Mouse (Mus musculus) embryonic facial prominence, embryonic 15.5 days (tissue): Measurements from ENCODE around the gene Sult6b2. TPM values are rescaled to one million over a fixed set of nuclear protein-coding genes. Genes with fewer than 3 reads are reported as not detected.

ENCODE experiments used
- ATAC-seq: fragments of 200-750 bp; cut with Nextera tagmentation; 2 replicates; pipeline ENCODE4 v1.8.0; 2017; ENCODE audit warnings: low read depth, moderate TSS enrichment; ENCODE audit not compliant: insufficient number of reproducible peaks, low FRiP score, low TSS enrichment
- H3K27ac ChIP-seq: fragments of 300-500 bp; sonication (generic); replicated peaks from 2 replicates; pipeline ENCODE4 v1.5.1; 2015; ENCODE audit warnings: mild to moderate bottlenecking, inconsistent platforms
- H3K27me3 ChIP-seq: fragments of 300-500 bp; sonication (generic); 2 replicates; pipeline ENCODE4 v1.6.1; 2015; ENCODE audit warnings: inconsistent platforms
- H3K36me3 ChIP-seq: fragments of 300-500 bp; sonication (generic); 2 replicates; pipeline ENCODE4 v1.6.1; 2015; ENCODE audit warnings: mild to moderate bottlenecking, inconsistent platforms
- H3K4me1 ChIP-seq: fragments of 300-500 bp; sonication (generic); 2 replicates; pipeline ENCODE4 v1.6.1; 2015; ENCODE audit warnings: inconsistent platforms
- H3K4me2 ChIP-seq: fragments of 300-500 bp; sonication (generic); replicated peaks from 2 replicates; pipeline ENCODE4 v1.6.1; 2015; ENCODE audit warnings: mild to moderate bottlenecking, inconsistent platforms
- H3K4me3 ChIP-seq: fragments of 300-500 bp; sonication (generic); replicated peaks from 2 replicates; pipeline ENCODE4 v1.5.1; 2015; ENCODE audit warnings: mild to moderate bottlenecking, inconsistent platforms
- H3K9ac ChIP-seq: fragments of 300-500 bp; sonication (generic); 2 replicates; pipeline ENCODE4 v1.6.1; 2015; ENCODE audit warnings: inconsistent platforms
- H3K9me3 ChIP-seq: fragments of 300-500 bp; sonication (generic); replicated peaks from 2 replicates; pipeline ENCODE4 v1.6.1; 2016; ENCODE audit warnings: inconsistent platforms
- WGBS: fragments of 180-500 bp; shearing (Covaris S2); methylation state at CpG from one replicate; pipeline ENCODE4 v1.1.7; 2015; 5-methylcytosine and 5-hydroxymethylcytosine counted together
- polyA plus RNA-seq: library from polyadenylated mRNA; unstranded; fragments of >200 nt; fragmentation: Nextera tagmentation; extraction: Ambion mirVana; gene quantifications from 2 replicates; pipeline ENCODE4 v1.2.1, GENCODE M21; 2015

Gene Sult6b2
- polyA plus RNA-seq, 1 experiment from 2014 or later, result not detected

GRCm38 (mm10) chr6:142752331-142753246 lies 51.7 kb downstream of the Sult6b2 start:
- WGBS, result 35% methylated on average over 14 of the region's 14 CpGs
- H3K4me1 ChIP-seq, result peaks cover 2% of the 10 kb centered on the region; the same call in 1 of the 2 replicates
- peaks cover 15% of the 10 kb centered on the region for H3K27me3 ChIP-seq

GRCm38 (mm10) chr6:142751365-142751764 lies 52.9 kb downstream of the Sult6b2 start:
- Histone ChIP-seq H3K4me1 (no peaks in the 10 kb centered on the region), H3K4me3 (no peak overlapping the region), H3K27ac (no peak overlapping the region), H3K4me2 (no peak overlapping the region), H3K9me3 (no peaks in the 10 kb centered on the region), H3K9ac (no peak overlapping the region), H3K27me3 (peaks cover 15% of the 10 kb centered on the region), H3K36me3 (no peaks in the 10 kb centered on the region)
- no peak for ATAC-seq
- WGBS, result 50% methylated on average over 9 of the region's 9 CpGs

More at GRCm38 (mm10) chr6:142752331-142753246, 51.7 kb downstream of the Sult6b2 start:
- ATAC-seq, result no peak
- H3K27ac ChIP-seq, result no peak overlapping the region
- no peaks in the 10 kb centered on the region for H3K9me3 ChIP-seq
- H3K4me2 ChIP-seq, result no peak overlapping the region
- H3K9ac ChIP-seq, result no peak overlapping the region
- no peaks in the 10 kb centered on the region for H3K36me3 ChIP-seq
- no peak overlapping the region for H3K4me3 ChIP-seq

- no peak for ATAC-seq
- 64% methylated on average over 8 of the region's 8 CpGs for WGBS
These were observed 56.1 kb downstream of the Sult6b2 start for GRCm38 (mm10) chr6:142748057-142748708.

GRCm38 (mm10) chr6:142747165-142747564 lies 57.1 kb downstream of the Sult6b2 start:
- Histone ChIP-seq H3K4me1 (no peaks in the 10 kb centered on the region), H3K9me3 (no peaks in the 10 kb centered on the region), H3K4me2 (no peak overlapping the region), H3K36me3 (no peaks in the 10 kb centered on the region), H3K27me3 (no peaks in the 10 kb centered on the region), H3K4me3 (no peak overlapping the region), H3K27ac (peak overlapping the region; percentile 5; the same call in 1 of the 2 replicates), H3K9ac (no peak overlapping the region)
- 71% methylated on average over 2 of the region's 2 CpGs for WGBS
- no peak for ATAC-seq

More at GRCm38 (mm10) chr6:142748057-142748708, 56.1 kb downstream of the Sult6b2 start:
- no peaks in the 10 kb centered on the region for H3K27me3 ChIP-seq
- H3K4me2 ChIP-seq, result no peak overlapping the region
- no peaks in the 10 kb centered on the region for H3K9me3 ChIP-seq
- no peak overlapping the region for H3K9ac ChIP-seq
- no peak overlapping the region for H3K27ac ChIP-seq
- no peaks in the 10 kb centered on the region for H3K4me1 ChIP-seq
- H3K36me3 ChIP-seq, result no peaks in the 10 kb centered on the region
- no peak overlapping the region for H3K4me3 ChIP-seq

GRCm38 (mm10) chr6:142746765-142747164 lies 57.5 kb downstream of the Sult6b2 start:
- no peak for ATAC-seq
- Histone ChIP-seq H3K4me2 (no peak overlapping the region), H3K9ac (no peak overlapping the region), H3K36me3 (no peaks in the 10 kb centered on the region), H3K27me3 (no peaks in the 10 kb centered on the region), H3K9me3 (no peaks in the 10 kb centered on the region), H3K4me3 (no peak overlapping the region), H3K27ac (peak overlapping the region; percentile 5; the same call in 1 of the 2 replicates), H3K4me1 (no peaks in the 10 kb centered on the region)
- 61% methylated on average over 7 of the region's 7 CpGs for WGBS

- no peak overlapping the region for H3K9ac ChIP-seq
- no peaks in the 10 kb centered on the region for H3K4me1 ChIP-seq
- no peaks in the 10 kb centered on the region for H3K27me3 ChIP-seq
- H3K4me2 ChIP-seq, result no peak overlapping the region
- no peaks in the 10 kb centered on the region for H3K36me3 ChIP-seq
- H3K27ac ChIP-seq, result no peak overlapping the region
- WGBS, result 90% methylated on average over 5 of the region's 5 CpGs
- ATAC-seq, result no peak
- H3K4me3 ChIP-seq, result no peak overlapping the region
- H3K9me3 ChIP-seq, result no peaks in the 10 kb centered on the region
These were observed 58.8 kb downstream of the Sult6b2 start for GRCm38 (mm10) chr6:142745484-142745883.

- no peak for ATAC-seq
- no peak overlapping the region for H3K9ac ChIP-seq
- H3K27ac ChIP-seq, result no peak overlapping the region
- H3K4me1 ChIP-seq, result no peaks in the 10 kb centered on the region
- H3K4me2 ChIP-seq, result no peak overlapping the region
- H3K27me3 ChIP-seq, result no peaks in the 10 kb centered on the region
- no peaks in the 10 kb centered on the region for H3K36me3 ChIP-seq
- 49% methylated on average over 4 of the region's 4 CpGs for WGBS
- H3K4me3 ChIP-seq, result no peak overlapping the region
- no peaks in the 10 kb centered on the region for H3K9me3 ChIP-seq
These were observed 61.1 kb downstream of the Sult6b2 start for GRCm38 (mm10) chr6:142743193-142743592.

- Histone ChIP-seq H3K9ac (no peak overlapping the region), H3K27me3 (no peaks in the 10 kb centered on the region), H3K4me1 (no peaks in the 10 kb centered on the region), H3K9me3 (no peaks in the 10 kb centered on the region), H3K27ac (no peak overlapping the region), H3K4me2 (no peak overlapping the region), H3K36me3 (no peaks in the 10 kb centered on the region), H3K4me3 (no peak overlapping the region)
- WGBS, result 88% methylated on average over 6 of the region's 6 CpGs
- ATAC-seq, result no peak
These were observed 62.5 kb downstream of the Sult6b2 start for GRCm38 (mm10) chr6:142741763-142742162.

GRCm38 (mm10) chr6:142738637-142739036 lies 65.7 kb downstream of the Sult6b2 start:
- no peaks in the 10 kb centered on the region for H3K27me3 ChIP-seq
- H3K9ac ChIP-seq, result no peak overlapping the region
- H3K4me3 ChIP-seq, result no peak overlapping the region
- no peak for ATAC-seq
- no peaks in the 10 kb centered on the region for H3K36me3 ChIP-seq
- 76% methylated on average over 6 of the region's 6 CpGs for WGBS
- no peak overlapping the region for H3K27ac ChIP-seq
- no peaks in the 10 kb centered on the region for H3K4me1 ChIP-seq
- H3K4me2 ChIP-seq, result no peak overlapping the region
- no peaks in the 10 kb centered on the region for H3K9me3 ChIP-seq

GRCm38 (mm10) chr6:142738225-142738624 lies 66.1 kb downstream of the Sult6b2 start:
- H3K4me2 ChIP-seq, result no peak overlapping the region
- H3K27me3 ChIP-seq, result no peaks in the 10 kb centered on the region
- H3K4me3 ChIP-seq, result no peak overlapping the region
- H3K36me3 ChIP-seq, result no peaks in the 10 kb centered on the region
- 86% methylated on average over 2 of the region's 2 CpGs for WGBS
- H3K9ac ChIP-seq, result no peak overlapping the region
- H3K4me1 ChIP-seq, result no peaks in the 10 kb centered on the region
- H3K27ac ChIP-seq, result no peak overlapping the region
- ATAC-seq, result no peak
- H3K9me3 ChIP-seq, result no peaks in the 10 kb centered on the region

- Histone ChIP-seq H3K27me3 (no peaks in the 10 kb centered on the region), H3K4me1 (no peaks in the 10 kb centered on the region), H3K9ac (no peak overlapping the region), H3K9me3 (no peaks in the 10 kb centered on the region), H3K27ac (no peak overlapping the region), H3K4me3 (no peak overlapping the region), H3K4me2 (no peak overlapping the region), H3K36me3 (no peaks in the 10 kb centered on the region)
- WGBS, result 45% methylated on average over 8 of the region's 8 CpGs
- no peak for ATAC-seq
These were observed 68.8 kb downstream of the Sult6b2 start for GRCm38 (mm10) chr6:142735302-142736005.
